Mouse (Mus musculus) heart, postnatal 25 days (tissue): Measurements from ENCODE around the gene Sdhb. TPM values are rescaled to one million over a fixed set of nuclear protein-coding genes. Genes with fewer than 3 reads are reported as not detected.

Experiments
- DNase-seq: peaks from one replicate; pipeline ENCODE4 v3.0.0; 2022; ENCODE audit warnings: low spot score
- intact Hi-C: fragments of 180-260 bp; cut with DNase I; formaldehyde crosslinking; loops from one replicate; pipeline ENCODE4 v1.15.1; 2025
- total RNA-seq, 2 experiments: library from RNA; stranded (reverse); gene quantifications; 2 replicates each; pipeline ENCODE4 v1.2.3; 2021

Gene Sdhb
- total RNA-seq = 1,000 to 10,000 TPM; 1,213 to 1,269 TPM

DNA sequence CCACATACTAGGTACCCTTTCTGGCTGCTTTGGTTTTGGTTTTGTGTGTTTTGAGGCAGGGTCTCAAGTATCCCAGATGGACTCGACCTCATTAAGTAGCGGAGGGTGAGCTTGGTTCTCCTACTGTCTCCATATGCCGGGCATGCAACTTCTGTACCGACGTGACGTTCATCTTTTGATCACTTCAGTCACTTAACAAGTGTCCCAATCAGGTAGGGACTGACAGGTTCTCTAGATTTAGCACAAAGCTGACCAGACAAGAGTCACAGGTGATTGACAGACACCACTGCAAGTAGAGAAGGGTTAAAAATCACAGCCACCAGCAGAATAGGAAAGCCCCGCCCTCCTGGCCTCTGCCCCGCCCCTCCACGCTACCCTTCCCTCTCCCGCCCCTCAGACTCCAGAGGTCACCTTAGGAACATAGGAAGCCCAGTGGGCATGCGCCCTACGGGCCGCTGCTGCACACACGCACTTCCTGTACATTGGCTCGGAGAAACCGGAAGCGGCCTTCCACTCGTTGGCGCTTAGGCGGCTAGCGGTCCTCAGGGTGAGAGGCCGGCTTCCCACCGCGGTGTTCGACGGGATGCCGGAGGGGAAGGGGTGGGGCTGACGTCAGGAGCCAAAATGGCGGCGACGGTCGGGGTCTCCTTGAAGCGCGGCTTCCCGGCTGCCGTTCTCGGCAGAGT lies at the start of gene Sdhb:
TSS of gene Sdhb (plus strand) at position 423 of the 686 bp plus-strand sequence.
- peak; percentile 96 for DNase-seq
- intact Hi-C loops = loop anchor here (5.0 kb wide), 1 partner anchor 116 kb away; the partner anchor contains the start of gene Necap2

DNA sequence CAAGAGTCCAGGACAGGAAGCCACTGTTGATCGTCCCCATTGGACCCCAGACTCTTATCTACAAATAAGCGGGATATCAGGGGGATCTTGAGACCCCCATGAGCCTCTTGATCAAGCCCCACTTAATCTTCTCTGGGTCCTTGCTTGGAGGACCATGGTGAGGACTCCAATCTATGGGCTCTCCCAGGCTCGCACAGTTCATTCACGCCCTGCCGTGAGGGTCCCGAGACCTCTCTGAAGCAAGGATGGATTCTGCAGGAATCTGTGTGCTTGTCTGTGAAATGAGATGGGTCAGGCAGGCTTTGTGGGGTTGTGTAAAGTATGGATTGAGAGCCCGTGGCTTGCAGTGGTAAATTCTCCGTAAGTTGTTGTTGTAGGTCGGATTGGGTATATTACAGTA lies 49.6 kb upstream of the Sdhb start:
- no peak for DNase-seq
- intact Hi-C loops = no loop called here

DNA sequence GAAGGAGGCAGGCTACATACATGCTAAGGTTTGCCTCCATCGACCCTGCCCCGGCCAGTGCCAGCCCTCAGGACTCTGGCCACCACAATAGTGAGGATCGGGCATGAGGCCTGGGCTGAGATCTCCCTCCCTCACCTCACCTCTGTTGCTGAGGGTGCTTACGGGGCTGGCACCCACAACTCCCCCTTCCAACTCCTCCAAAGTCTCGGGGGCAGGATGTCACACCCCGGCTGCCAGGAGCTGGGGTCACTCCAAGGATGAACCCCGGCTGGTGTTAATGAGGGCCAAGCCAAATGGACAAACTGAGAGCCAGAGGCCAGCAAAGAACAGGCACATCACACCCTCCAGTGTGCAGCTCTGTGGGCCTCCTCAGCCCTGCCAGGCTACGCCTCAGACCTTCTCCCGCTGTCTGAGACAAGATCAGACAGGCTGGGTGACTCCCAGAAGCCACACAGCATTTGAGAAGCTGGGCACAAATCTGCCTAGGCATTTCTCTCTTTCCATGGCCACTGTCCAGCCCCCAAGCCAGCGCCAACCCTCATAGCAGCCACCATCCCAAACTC lies 48.7 kb upstream of the Sdhb start:
- intact Hi-C loops = no loop called here
- DNase-seq = no peak

DNA sequence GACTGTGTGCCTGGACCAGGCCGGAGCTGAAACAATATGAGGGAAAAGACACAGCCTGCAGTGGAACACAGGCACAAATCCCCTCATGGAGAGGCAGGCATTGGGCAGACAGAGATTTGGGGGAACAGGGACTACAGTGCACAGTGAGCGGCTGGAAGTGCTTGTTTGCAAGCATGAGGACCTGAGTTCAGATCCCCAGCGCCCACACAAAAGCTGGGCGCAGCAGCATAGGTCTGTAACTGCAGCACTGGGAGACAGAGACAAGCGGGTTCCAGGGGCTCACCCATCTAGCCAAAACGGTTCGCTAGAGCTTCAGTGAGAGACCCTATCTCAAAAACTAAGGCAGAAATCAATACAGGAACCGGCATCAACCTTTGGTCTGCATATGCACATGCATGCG lies 47.4 kb upstream of the Sdhb start:
- no peak for DNase-seq
- intact Hi-C loops = no loop called here

DNA sequence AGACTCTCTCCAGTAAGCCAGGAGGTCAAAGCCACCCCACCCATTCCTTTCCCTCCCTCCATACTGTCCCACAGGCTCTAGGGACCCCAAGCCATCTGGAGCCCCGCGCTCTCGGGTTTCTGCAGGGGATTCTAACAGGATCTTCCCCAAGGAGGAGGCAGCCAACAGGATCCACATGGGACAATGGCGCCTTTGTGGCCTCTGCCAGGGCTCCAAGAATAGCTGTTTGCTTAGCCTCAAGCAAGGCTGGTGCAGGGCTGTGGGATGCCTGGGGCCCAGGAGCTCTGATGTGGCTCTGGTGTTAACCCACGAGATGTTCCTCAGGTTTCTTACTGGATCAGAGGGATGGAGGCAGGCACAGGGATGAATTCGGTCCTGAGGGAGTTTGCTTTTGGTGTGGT lies 46.3 kb upstream of the Sdhb start:
- intact Hi-C loops = no loop called here
- no peak for DNase-seq

DNA sequence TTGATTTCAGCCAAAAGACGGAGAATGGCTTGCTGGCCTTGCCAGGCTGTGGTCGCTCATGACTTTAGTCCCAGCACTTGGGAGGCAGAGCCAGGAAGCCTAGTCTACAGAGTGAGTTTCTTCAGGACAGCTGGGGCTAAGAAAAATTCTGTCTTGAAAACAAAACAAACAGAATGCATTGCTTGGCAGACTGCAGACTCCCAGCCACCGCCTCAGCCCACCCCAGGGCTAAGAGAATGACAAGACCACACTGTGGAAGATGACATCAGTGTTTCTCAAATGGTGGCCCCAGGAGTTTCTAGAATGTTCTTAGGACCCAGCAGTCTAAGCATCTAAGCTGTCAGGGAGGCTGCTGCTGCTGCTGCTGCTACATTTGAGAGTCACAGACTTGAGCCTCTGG lies 45.8 kb upstream of the Sdhb start:
- intact Hi-C loops = no loop called here
- no peak for DNase-seq

DNA sequence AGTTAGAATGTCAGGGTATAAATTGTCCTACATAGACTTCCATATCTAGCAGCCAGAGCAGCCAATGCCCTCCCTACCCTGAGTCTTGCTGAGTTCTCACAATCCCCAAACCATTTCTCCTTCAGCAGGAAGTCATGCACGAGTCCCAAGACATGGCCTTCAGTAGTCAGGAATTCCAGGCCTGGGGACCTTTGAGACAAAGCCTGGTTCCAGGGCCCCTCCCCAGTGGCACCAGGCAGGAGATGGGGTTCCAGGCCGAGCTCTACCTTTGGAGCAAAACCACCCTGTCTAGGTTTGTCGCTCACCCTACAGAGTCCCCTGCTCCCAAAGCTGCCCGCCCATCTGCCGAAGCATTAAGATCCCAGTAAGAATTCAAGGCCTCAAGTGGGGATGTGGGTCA lies 44.7 kb upstream of the Sdhb start:
- DNase-seq = no peak
- intact Hi-C loops = no loop called here

DNA sequence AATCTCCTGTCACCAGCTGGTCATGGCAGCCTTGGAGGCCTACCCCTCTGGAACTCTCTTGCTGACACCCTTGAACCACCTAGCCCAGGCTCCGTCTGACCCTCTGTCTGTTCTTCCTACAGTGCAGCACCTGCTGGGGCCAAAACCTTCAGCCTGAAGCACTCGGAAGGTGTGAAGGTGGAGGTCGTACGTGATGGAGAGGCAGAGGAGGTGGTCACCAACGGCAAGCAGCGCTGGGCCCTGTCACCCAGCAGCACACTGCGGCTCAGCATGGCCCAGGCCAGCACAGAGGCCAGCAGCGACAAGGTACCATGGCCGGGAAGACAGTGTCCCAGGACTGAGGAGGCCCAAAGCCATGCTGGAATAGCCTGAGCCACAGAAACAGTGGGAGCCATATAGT lies 43.6 kb upstream of the Sdhb start:
- DNase-seq = no peak
- intact Hi-C loops = no loop called here

DNA sequence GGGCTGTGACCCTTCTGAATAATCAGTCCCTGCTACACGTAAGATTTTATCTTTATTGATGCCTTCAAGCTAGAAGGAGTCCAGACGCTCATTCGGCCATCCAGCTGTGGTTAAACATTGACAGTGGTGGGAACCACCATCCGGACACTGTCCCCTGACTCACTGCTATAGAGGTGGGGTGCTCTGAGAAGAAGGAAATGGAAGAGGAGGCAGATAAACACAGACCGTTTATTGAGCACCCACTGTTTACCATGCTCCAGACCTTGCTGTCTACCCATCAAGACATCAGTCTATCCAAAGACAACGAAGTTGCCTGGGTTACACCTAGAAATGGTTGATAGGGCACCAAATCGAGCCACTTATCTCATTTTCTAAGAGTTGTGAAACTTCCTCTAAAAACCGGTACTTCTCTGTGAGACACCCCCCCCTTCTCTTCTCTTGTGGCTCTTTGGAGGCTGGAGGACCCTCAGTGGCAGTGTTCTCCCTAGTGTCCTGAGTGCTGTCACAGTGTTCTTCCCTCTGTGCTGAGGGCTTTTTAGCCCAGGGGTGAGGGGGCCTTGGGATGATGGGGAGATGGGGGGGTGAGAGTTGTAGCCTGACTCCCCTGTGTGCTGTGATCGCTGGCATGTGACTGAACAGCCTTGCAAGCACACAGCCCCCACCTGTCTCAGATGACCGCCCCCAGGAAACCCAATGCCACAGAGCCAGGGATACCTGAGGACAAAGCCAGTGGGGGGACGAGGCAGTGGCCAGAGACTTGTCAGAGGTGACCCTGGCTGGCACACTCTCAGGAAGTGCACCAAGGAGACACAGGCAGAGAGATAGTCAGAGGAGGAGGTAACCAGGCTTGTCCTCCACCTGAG lies 40.8 kb upstream of the Sdhb start:
- intact Hi-C loops = no loop called here
- DNase-seq = no peak

DNA sequence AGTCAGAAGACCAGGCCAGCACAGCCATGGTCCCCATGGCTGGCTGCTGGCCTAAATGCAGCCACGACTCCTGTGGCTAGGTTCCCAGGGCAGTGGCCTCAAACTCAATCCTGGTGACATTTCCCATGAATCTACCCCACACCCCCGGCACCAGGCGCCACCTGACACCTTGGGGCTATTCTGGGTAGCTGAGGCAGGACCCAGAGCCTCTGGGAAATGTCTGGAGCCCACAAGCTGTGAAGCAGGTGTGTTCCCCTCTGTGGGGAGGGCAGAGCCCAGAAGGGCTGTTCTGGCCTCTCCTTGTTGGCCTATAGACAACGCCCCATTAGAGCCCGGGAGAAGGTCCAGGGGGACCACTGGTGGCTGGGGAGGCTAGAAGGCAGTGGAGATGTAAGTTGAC lies 38.5 kb upstream of the Sdhb start:
- no peak for DNase-seq
- intact Hi-C loops = no loop called here

DNA sequence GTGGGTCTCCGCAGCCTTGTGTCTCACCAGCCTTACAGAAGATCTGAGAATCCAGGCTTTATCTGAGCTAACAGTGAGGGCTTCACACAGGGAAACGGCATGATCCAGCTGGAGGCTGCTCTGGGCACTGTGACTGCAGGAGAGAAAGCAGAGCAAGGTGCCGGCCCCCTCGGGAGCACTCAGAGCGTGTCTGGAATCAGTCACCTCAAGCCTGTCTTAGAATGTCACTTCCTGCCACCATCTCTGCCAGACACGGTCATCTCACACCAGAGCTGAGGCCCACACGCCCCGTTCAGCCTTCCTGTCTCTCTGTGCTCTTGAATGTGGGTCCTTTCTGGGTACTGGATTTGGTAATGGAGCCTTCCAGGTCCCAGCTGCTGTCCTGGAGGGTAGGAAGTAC lies 35.4 kb upstream of the Sdhb start:
- DNase-seq = no peak
- intact Hi-C loops = no loop called here

DNA sequence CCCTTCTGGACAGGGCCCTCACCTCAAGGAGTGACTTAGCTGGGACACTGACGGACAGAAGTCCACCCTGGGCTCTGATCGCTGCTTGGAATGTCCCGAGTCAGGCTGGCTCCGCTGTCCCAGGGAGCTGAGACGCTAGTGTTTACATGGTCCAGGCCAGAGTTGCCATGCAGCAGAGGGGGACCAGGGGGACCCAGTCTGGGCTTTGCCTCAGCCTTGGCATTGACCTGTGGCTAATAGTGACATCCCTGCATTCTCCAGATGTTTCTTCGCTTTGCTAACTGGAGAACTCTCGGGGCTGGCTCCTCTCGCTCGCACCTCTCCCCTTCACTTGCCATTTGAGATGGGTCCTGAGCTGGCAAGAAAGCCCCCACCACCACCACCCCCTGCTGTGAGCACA lies 32.7 kb upstream of the Sdhb start:
- intact Hi-C loops = no loop called here
- no peak for DNase-seq

DNA sequence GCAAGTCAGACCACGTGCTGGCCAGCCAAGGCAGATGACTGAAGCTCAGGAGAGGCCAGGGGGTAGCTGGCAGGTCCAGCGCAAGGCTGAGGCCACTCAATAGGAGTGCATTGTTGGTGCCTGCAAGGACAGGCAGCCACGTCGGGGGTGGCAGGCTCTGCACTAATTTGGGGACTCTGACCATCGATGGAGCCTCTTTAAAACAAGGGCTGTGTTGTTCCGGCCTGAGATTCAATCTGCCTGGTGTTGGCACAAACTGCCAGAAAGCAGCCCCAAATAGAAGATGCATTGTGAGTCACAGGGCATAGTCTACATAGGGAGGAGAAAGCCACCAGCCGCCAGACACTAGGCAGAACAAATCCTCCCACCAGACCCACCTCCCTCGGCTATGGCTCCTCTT lies 31.3 kb upstream of the Sdhb start:
- intact Hi-C loops = no loop called here

DNA sequence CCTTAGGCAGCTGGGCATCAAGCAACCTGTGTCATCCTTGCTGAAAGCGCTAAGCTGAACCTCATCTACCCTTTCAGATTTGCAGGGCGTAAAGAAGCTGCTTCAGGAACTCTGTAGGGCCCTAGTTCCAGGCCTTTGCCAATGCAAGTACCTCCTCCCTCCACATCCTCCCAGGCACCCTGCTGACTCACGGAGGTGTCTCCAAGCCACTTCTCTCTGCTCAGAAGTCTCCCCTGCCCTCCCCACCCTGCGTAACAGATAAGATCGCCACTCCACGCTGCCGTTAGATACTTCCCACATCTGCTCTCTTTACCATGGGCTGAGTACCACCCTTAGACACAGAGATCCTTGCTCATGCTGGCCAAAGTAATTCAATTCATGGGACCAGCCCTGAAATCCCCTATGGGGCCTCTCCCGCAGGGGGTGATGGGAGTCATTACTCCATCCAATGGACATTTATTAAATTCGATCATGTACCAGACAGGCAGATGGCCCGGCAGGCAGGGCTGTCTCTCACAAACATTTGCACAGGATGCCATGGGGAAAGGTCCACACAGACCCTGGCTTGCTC lies 30.0 kb upstream of the Sdhb start:
- intact Hi-C loops = no loop called here
- DNase-seq = no peak

More for the DNA sequence above, 31.3 kb upstream of the Sdhb start:
- DNase-seq = no peak

DNA sequence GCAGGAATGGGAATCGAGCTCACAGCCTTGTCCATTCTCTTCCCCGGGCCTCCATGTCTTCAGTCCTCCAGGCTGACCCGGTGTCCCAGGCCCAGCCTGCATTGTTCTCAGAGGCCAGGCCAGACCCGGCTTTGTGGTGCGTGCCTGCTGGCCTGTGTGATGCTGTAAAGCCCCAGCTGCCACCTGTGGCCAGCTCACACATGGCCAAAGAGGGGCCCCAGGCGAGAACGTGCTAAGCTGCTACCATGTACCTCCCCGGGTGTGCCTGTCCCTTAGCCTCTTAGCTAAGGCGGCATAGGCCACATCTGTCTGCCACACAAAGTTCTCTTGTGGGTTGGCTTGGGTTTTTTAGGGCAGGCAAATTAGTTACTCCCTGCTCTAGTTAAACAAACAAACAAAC lies 25.4 kb upstream of the Sdhb start:
- DNase-seq = no peak
- intact Hi-C loops = no loop called here

DNA sequence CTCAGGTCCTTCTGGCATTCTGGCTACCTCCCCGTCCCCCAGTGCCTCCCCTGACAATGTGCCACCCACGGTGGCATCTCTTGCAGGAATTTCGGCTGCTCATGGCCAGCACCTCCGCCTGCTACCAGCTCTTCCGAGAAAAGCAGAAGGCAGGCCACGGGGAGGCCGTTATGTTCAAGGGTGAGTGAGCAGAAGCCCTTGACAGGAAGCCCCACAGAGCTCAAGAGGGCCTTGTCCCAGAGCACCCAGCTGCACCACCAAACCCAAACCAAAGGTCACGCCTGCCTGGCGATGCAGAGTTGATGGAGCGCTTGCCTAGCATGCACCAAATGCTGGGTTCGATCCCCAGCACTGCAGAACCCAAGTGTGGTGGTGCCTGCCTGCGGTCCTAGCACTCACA lies 16.6 kb upstream of the Sdhb start:
- no peak for DNase-seq
- intact Hi-C loops = no loop called here

DNA sequence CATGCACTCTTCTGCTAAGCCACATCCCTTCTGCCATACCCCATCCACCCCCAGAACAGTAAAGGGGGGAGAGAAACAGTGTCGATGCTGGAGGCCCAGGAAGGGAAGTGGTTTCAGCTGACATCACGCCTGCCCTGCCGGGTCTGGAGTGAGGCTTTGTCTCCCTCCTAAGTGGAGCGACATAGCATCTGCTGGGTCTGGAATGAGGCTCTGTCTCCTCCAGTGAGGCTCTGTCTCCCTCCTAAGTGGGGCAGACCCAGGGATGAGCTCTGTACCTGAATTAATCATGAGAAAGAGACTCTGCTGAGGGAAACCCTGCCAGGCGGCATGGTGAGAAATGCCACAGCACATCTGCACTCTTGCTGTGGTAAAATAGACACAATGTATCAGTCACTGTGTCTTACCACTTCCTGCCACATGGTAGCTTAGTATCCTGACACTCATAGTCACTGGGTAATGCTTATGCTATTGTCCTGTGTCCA lies 16.0 kb upstream of the Sdhb start:
- intact Hi-C loops = no loop called here
- DNase-seq = no peak

DNA sequence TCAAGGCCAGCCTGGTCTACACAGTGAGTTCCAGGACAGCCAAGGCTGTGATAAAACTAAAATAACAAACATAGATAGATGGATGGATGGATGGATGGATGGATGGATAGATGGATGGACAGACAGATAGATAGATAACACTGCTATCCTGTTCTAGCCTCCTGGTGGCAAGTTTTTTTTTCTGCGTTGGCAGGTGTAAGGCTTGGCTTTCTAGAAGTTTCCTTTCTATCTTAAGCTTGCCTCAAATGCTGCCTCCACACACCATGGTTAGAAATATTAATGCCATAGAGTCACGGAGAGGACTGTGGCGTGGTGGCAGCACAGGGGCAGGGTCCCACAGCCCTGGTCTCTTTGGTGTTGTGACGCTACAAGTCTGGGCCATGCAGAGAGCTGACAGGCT lies 15.4 kb upstream of the Sdhb start:
- intact Hi-C loops = no loop called here
- no peak for DNase-seq

DNA sequence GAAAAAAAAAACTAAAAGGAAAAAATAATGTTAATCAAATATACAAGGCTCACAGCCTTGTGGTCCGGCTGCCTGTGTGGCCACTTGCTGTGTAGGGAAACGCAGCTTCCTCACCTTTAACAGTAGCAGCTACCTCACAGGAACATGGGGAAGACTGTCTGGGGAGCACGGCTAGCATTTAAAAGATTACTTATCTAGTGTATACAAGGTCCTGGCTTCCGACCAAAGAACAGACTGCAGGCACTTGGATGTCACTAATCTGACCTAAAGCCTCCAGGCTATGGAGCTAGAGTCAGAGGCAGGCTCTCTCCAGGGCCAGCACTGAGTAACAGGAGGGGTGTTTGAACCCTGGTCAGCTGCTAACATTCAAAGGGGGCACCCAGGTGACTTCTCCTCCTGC lies 15.0 kb upstream of the Sdhb start:
- DNase-seq = no peak
- intact Hi-C loops = no loop called here

DNA sequence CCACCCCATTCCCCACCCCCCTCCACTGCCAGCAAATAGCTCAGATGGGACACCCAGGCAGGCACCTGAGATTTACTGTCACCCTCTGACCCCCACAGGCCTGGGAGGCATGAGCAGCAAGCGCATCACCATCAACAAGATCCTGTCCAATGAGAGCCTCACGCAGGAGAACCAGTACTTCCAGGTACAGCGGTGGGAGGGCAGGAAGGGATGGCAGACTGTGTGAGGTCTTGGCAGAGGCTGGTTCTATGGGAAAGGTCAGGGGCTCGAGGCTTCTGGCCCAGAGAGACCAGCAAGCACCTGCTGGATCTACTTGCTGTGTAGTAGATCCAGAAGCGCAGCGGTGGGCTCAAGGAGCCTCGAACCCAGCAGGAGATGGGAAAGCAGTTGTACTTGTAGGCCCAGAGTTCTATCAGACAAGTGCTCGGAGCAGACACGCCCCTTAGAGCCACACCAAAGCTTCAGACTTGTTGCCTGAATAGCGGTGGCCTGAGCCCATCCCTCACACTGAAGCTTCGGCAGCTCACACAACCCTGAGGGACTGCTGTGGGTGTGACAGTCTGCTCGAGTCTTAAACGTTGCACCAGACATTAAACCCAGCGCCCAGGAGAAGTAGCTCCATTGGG lies 14.3 kb upstream of the Sdhb start:
- DNase-seq = no peak
- intact Hi-C loops = no loop called here
